ENCODE assay signal across 18 mouse cellular contexts in genomic region chr1:32471502-32472214, GRCm38 (mm10).
"Had no signal": no experiment of that assay in that cellular context is flagged by ENCODE, and none has a peak within 500 bp of the region (broad histone marks: within the 10 kb centered on the region; RNA-seq: fewer than 3 reads in every experiment).

No protein-coding gene starts in this region.

- H3K4me2 ChIP-seq: limb, embryonic 12.5 days; limb, embryonic 15.5 days; liver, embryonic 11.5 days; lung, embryonic 14.5 days; midbrain, embryonic 12.5 days had no signal

- H3K27me3 ChIP-seq: limb, embryonic 12.5 days; limb, embryonic 15.5 days; megakaryocyte, embryonic 14.5 days; midbrain, embryonic 12.5 days had no signal

- DNase-seq: kidney, adult 18-20 months; kidney, postnatal 25 days; layer of hippocampus, adult 9-11 months; left cerebral cortex, postnatal 4 days; liver, postnatal 0 days; lung, embryonic 14.5 days; thymus, adult 18-20 months; thymus, postnatal 36 days had no signal

- H3K9ac ChIP-seq: limb, embryonic 12.5 days; limb, embryonic 15.5 days; liver, embryonic 14.5 days; liver, postnatal 0 days; lung, embryonic 14.5 days; midbrain, embryonic 12.5 days had no signal

- H3K9me3 ChIP-seq: limb, embryonic 12.5 days; limb, embryonic 15.5 days; megakaryocyte, embryonic 14.5 days; midbrain, embryonic 12.5 days had no signal

- H3K4me1 ChIP-seq: limb, embryonic 12.5 days; limb, embryonic 15.5 days; megakaryocyte, embryonic 14.5 days; midbrain, embryonic 12.5 days had no signal

- H3K27ac ChIP-seq: kidney, postnatal 0 days; layer of hippocampus, adult 2 months; limb, embryonic 12.5 days; limb, embryonic 15.5 days; liver, embryonic 14.5 days; macrophage; midbrain, embryonic 12.5 days had no signal

- ATAC-seq: liver, postnatal 0 days; lung, postnatal 0 days had no signal

- H3K36me3 ChIP-seq: limb, embryonic 12.5 days; limb, embryonic 15.5 days; midbrain, embryonic 12.5 days had no signal

- H3K4me3 ChIP-seq: layer of hippocampus, adult 2 months; limb, embryonic 12.5 days; limb, embryonic 15.5 days; megakaryocyte, embryonic 14.5 days; midbrain, embryonic 12.5 days had no signal
